Mouse (Mus musculus) heart, embryonic 13.5 days (tissue): ENCODE measurements at regions not wholly inside any gene's neighbourhood (a gene's known extent, or its start where the extent isn't known, plus 50 kb on each side); places are given as distances from the start of the nearest gene placed in this dataset.

Source experiments
- ATAC-seq: fragments of 200-750 bp; cut with Nextera tagmentation; 2 replicates; pipeline ENCODE4 v1.8.0; 2017; ENCODE audit warnings: moderate TSS enrichment; ENCODE audit not compliant: insufficient number of reproducible peaks, low FRiP score, low TSS enrichment; ENCODE audit errors: extremely low read depth
- H3K27ac ChIP-seq: fragments of 300-500 bp; sonication (generic); replicated peaks from 2 replicates; pipeline ENCODE4 v1.5.1; 2015; ENCODE audit warnings: moderate library complexity, mild to moderate bottlenecking, inconsistent platforms
- H3K27me3 ChIP-seq: fragments of 300-500 bp; sonication (generic); replicated peaks from 2 replicates; pipeline ENCODE4 v1.6.1; 2015; ENCODE audit warnings: mild to moderate bottlenecking, inconsistent platforms
- H3K36me3 ChIP-seq: fragments of 300-500 bp; sonication (generic); 2 replicates; pipeline ENCODE4 v1.6.1; 2015; ENCODE audit warnings: mild to moderate bottlenecking, inconsistent platforms
- H3K4me1 ChIP-seq: fragments of 300-500 bp; sonication (generic); 2 replicates; pipeline ENCODE4 v1.6.1; 2015; ENCODE audit warnings: inconsistent platforms
- H3K4me2 ChIP-seq: fragments of 300-500 bp; sonication (generic); 2 replicates; pipeline ENCODE4 v1.6.1; 2015; ENCODE audit warnings: inconsistent platforms, mild to moderate bottlenecking, moderate library complexity
- H3K4me3 ChIP-seq: fragments of 300-500 bp; sonication (generic); 2 replicates; pipeline ENCODE4 v1.5.1; 2015; ENCODE audit warnings: moderate library complexity, mild to moderate bottlenecking, inconsistent platforms
- H3K9ac ChIP-seq: fragments of 300-500 bp; sonication (generic); 2 replicates; pipeline ENCODE4 v1.6.1; 2015; ENCODE audit warnings: inconsistent platforms, mild to moderate bottlenecking, moderate library complexity
- H3K9me3 ChIP-seq: fragments of 300-500 bp; sonication (generic); 2 replicates; pipeline ENCODE4 v1.6.1; 2016; ENCODE audit warnings: inconsistent platforms
- WGBS: fragments of 180-500 bp; shearing (Covaris S2); methylation state at CpG from one replicate; pipeline ENCODE4 v1.1.7; 2015; ENCODE audit warnings: mixed read lengths; 5-methylcytosine and 5-hydroxymethylcytosine counted together

DNA sequence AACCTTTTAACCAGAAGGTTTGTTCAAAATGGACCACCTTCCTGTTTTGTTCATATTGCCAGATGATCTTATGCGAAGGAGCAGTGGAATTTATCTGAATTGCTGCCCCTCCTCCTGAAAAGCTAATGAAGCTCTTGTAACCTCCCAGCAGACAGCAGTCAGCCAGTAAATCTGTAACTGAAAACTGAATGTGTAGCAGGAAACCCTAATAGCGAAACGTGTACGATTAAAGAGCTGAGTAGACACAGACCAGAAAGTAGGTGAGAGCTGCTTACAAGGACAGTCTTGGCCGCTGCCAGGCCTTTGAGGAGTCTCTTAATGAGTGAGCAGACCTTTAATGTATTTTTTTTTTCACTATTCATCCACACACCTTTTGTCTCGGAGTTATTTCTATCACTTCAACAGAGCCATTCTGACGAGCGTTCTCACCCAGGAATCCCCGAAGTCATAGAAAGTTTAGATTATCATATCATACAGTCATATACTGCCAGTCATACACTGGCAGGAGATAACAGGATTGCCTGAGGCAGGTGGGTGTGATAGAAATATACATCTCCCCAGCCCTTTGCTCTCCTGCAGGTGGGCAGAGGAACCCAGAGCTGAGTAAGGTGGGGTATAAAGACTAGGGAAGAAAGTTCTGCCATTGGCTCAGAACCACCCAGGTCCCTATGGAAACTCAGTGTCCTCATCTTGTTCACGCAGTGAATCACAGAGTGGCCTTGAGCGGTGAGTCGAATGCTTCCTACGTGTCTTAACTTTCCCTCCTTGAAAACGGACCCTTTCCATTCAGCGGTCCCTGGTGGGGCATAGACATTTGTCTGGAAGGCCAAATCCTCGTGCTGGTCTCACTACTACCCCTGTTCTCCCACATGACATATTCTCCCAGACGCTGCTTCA is 72.4 kb upstream of the Prep start:
- no peak overlapping the region for H3K9ac ChIP-seq
- H3K27me3 ChIP-seq, result 0 out of 2 replicates have a peak, but pooled peaks cover 4% of the 10 kb centered on the region
- ATAC-seq, result no peak
- H3K4me2 ChIP-seq, result no peak overlapping the region
- no peaks in the 10 kb centered on the region for H3K9me3 ChIP-seq
- no peak overlapping the region for H3K27ac ChIP-seq
- H3K36me3 ChIP-seq, result no peaks in the 10 kb centered on the region
- 78% methylated on average over 17 of the region's 17 CpGs for WGBS
- no peak overlapping the region for H3K4me3 ChIP-seq
- peaks cover 12% of the 10 kb centered on the region for H3K4me1 ChIP-seq

DNA sequence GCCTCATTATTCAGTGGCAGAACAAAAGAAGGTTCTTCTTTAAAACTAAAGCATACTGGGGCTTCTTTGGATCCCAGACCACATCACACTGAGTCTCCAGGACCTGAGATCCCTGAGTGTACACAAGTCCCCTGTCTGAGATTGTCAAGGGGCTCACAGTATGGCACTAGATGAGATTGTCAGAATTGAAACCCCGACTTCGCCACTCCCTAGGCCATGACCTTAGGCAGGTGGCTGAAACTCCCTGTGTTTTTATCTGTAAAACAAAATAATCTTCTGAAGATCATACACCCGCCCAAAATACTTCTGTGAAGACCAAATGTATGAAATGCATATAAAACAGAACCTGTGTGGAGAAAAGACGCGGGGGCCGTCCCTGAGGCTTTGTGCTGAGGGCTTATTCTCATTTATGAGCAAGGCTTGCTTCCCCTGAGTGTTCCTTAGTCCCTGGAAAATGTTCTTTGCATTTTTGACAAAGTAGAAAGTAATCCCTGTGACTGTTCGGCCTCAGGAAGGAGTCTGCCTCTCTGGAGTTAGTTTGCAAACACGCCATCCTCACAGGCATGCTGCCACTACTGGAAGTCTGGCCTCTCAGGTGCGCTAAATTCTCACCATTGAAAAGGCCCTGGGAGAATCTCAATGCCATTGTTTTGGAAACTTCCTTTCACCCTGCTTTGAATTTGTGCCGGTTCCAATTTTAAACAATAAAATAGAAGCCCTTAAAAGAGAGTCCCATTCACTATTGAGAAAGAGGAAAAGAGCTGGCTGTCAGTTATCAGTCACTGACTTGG is 73.3 kb upstream of the Prep start:
- 72% methylated on average over 10 of the region's 10 CpGs for WGBS
- H3K4me3 ChIP-seq, result no peak overlapping the region
- H3K27me3 ChIP-seq, result no peaks in the 10 kb centered on the region
- no peaks in the 10 kb centered on the region for H3K36me3 ChIP-seq
- ATAC-seq, result no peak
- H3K4me1 ChIP-seq, result peaks cover 12% of the 10 kb centered on the region
- no peak overlapping the region for H3K9ac ChIP-seq
- no peak overlapping the region for H3K27ac ChIP-seq
- H3K4me2 ChIP-seq, result no peak overlapping the region
- no peaks in the 10 kb centered on the region for H3K9me3 ChIP-seq

DNA sequence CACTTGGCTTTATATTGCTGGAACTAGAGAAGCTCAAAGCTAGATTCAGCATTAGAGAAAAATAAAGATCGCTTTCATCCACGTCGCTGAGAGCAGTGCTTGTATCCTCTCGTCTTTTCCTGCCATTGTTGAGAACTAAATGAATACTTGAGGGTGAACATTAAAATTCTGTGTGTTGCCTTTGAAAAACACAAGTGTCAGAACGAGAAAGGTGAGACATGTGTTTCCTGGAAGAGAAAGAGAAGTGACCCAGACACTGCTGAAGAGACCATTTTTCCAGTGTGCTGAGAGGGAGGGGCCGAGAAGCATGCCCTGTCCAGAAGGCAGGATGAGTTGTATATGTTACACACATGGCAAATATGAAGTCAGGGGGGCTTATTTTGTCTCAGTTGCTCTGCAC is 77.5 kb upstream of the Prep start:
- 66% methylated on average over 6 of the region's 6 CpGs for WGBS

DNA sequence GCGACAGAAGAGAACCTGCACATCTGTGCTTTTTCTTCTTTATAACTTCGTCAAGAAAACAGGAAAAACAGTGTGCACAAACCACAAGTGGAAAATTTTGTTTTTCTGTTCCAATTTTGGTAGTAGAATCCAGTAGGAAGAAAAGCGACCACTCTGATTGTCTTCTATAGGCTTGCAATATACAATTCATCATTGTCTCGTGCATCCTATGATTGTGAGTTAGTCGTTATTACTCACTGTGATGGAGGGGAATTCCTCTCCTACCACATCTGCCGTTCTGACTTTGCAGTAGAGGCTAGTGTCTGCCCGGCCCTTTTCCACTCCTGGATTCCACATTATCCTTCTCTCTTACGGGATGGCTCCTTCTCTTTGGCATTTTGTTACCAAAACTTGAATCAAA is 78.2 kb upstream of the Prep start:
- no peak overlapping the region for H3K4me2 ChIP-seq
- H3K4me3 ChIP-seq, result no peak overlapping the region
- H3K9ac ChIP-seq, result no peak overlapping the region
- no peaks in the 10 kb centered on the region for H3K9me3 ChIP-seq
- WGBS, result 72% methylated on average over 8 of the region's 8 CpGs
- H3K27ac ChIP-seq, result no peak overlapping the region
- H3K36me3 ChIP-seq, result no peaks in the 10 kb centered on the region
- no peak for ATAC-seq
- H3K4me1 ChIP-seq, result peaks cover 5% of the 10 kb centered on the region
- H3K27me3 ChIP-seq, result peaks cover 10% of the 10 kb centered on the region; the same call in 1 of the 2 replicates

More for the DNA sequence above, 77.5 kb upstream of the Prep start:
- Histone ChIP-seq H3K9me3 (no peaks in the 10 kb centered on the region), H3K27ac (no peak overlapping the region), H3K27me3 (peaks cover 10% of the 10 kb centered on the region; the same call in 1 of the 2 replicates), H3K36me3 (no peaks in the 10 kb centered on the region), H3K4me3 (no peak overlapping the region), H3K4me2 (no peak overlapping the region), H3K9ac (no peak overlapping the region), H3K4me1 (peaks cover 5% of the 10 kb centered on the region)
- ATAC-seq, result no peak

DNA sequence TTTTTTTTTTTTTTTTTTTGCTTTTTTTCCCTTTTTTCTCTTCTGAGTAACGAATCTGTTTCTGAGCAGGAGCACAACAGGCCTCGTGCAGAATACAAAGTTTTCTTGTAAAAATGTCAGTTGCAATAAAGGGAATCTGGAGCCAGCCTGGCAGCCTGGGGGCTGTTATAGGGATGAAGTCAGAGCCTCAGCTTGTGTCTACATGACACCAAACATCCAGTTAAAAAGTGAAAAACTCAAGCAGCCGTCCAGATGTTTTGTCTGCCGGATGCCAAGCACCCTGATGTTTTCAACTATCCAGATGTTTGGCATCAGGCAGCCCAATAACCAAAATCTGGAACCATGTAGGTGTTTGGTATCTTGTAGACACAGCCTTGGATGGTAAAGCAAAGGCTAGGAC is 79.4 kb upstream of the Prep start:
- H3K9me3 ChIP-seq, result no peaks in the 10 kb centered on the region
- peaks cover 5% of the 10 kb centered on the region for H3K4me1 ChIP-seq
- H3K36me3 ChIP-seq, result no peaks in the 10 kb centered on the region
- no peak overlapping the region for H3K9ac ChIP-seq
- peaks cover 10% of the 10 kb centered on the region; the same call in 1 of the 2 replicates for H3K27me3 ChIP-seq
- WGBS, result 59% methylated on average over 4 of the region's 4 CpGs
- no peak for ATAC-seq
- no peak overlapping the region for H3K4me2 ChIP-seq
- H3K27ac ChIP-seq, result no peak overlapping the region
- H3K4me3 ChIP-seq, result no peak overlapping the region

DNA sequence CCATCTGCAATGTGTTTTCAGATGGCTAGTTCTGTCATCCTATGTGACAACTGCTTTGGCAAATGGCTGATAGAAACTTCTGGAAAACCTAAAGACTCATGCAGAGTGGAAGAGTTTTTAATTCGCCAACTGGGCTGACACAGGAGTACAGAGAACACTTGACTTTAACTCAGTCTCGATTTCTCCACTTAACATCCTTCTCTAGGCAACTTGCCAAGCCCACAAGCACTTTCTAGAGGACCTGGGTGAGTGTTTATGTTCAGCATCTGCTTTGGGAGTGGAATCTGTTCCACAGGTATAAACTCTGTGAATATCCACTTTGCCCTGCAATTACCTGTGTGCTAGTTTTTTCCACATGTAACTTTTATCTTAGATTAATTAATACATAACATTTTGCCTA is 85.1 kb upstream of the Prep start:
- H3K27ac ChIP-seq, result no peak overlapping the region
- ATAC-seq, result no peak
- peaks cover under 1% of the 10 kb centered on the region; the same call in 1 of the 2 replicates for H3K4me1 ChIP-seq
- peaks cover 10% of the 10 kb centered on the region; the same call in 1 of the 2 replicates for H3K27me3 ChIP-seq
- H3K9ac ChIP-seq, result no peak overlapping the region
- no peaks in the 10 kb centered on the region for H3K36me3 ChIP-seq
- H3K9me3 ChIP-seq, result no peaks in the 10 kb centered on the region
- WGBS, result 40% methylated on average over 2 of the region's 2 CpGs
- H3K4me2 ChIP-seq, result no peak overlapping the region
- no peak overlapping the region for H3K4me3 ChIP-seq

DNA sequence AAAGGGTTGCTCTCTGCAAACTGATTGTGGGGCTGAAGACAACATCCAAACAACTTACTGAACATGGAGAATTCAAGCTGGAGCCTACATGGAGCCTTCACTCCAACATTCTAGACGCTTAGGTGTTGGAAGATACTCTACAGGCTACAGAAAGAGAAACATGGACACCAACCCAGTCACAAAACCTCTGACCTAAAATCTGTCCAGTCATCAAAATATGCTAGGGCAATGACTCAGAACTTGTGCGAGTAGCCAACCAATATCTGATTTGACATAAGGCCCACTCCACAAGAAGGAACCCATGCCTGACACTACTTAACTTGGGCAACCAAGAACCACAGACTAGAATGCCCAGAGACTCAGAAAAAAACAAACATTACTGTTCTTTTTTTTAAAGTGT is 90.2 kb upstream of the Prep start:
- Histone ChIP-seq H3K27ac (no peak overlapping the region), H3K4me2 (no peak overlapping the region), H3K9ac (no peak overlapping the region), H3K4me3 (no peak overlapping the region), H3K36me3 (no peaks in the 10 kb centered on the region), H3K4me1 (no peaks in the 10 kb centered on the region), H3K9me3 (no peaks in the 10 kb centered on the region), H3K27me3 (no peaks in the 10 kb centered on the region)
- 80% methylated on average over 2 of the region's 2 CpGs for WGBS
- ATAC-seq, result no peak

DNA sequence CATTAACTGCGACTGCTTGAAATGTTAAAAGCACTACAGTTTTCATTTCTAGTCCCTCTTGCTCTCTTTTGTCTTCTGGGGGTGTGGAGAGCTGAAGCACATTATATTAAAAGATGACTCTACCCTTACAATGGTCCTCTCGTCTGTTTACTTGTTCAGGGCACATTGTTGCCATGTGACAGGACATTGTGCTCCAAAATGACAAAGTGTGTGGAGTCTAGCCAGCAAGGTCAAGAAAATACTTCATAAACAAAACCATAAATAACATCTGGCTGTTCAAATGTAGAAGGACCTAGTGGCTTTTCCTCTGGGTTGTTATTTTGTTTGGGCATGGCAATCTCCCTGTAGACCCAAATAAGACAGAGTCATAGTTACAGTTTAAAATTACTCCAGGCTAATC is 95.1 kb upstream of the Prep start:
- Histone ChIP-seq H3K9ac (no peak overlapping the region), H3K9me3 (no peaks in the 10 kb centered on the region), H3K4me3 (no peak overlapping the region), H3K27me3 (no peaks in the 10 kb centered on the region), H3K4me2 (no peak overlapping the region), H3K27ac (no peak overlapping the region), H3K4me1 (no peaks in the 10 kb centered on the region), H3K36me3 (no peaks in the 10 kb centered on the region)
- ATAC-seq, result no peak
- 64% methylated on average over 2 of the region's 2 CpGs for WGBS

DNA sequence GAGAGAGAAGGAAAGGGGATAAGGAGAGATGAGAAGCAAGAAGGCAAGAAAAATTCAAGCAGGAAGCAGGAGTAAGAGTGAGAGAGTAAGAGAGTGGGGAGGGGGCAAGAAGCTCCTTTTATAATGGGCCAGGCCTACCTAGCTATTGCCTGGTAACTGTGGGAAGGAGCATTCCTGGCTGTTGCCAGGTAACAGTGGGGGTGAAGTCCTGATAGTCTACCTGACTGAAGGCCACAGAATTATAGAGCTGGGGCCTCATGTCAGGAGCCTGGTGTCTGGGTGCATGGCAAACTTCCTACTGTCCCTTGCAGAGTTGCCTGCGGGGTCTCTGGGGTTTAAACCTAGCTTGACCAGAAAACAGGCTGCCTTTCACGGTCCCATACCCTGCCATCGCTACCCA is 107.0 kb upstream of the Prep start:
- no peaks in the 10 kb centered on the region for H3K36me3 ChIP-seq
- ATAC-seq, result no peak
- no peak overlapping the region for H3K4me3 ChIP-seq
- no peaks in the 10 kb centered on the region for H3K9me3 ChIP-seq
- no peak overlapping the region for H3K9ac ChIP-seq
- H3K27me3 ChIP-seq, result no peaks in the 10 kb centered on the region
- H3K27ac ChIP-seq, result no peak overlapping the region
- no peak overlapping the region for H3K4me2 ChIP-seq
- H3K4me1 ChIP-seq, result no peaks in the 10 kb centered on the region
- 64% methylated on average over 3 of the region's 3 CpGs for WGBS

DNA sequence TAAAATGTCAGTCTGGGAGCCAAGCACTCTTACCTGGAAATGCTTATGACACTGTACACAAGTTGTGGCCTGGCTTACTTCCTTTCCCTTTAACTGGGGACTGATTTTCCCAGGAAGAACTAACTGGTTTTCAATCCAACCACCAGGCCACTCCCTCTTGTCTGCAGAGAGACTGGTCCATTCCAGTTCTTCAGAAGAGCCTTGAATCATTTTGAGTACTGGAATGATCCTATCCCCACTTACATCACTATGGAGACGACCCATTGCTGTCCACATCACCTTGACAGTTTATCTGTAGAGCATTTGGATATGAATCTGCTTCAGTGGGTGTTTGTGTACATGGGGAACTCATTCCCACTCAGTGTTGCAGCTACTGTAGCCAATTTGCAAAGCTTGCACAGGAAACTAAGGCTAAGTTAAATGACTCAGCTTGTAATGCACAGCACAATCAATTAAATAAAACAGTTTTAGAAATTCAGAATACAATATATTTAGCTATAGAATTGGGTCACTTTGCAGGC is 121.7 kb upstream of the Prep start:
- ATAC-seq, result no peak
- 42% methylated on average over 1 of the region's 1 CpGs for WGBS
- no peak overlapping the region for H3K4me2 ChIP-seq
- H3K4me3 ChIP-seq, result no peak overlapping the region
- H3K27me3 ChIP-seq, result no peaks in the 10 kb centered on the region
- H3K27ac ChIP-seq, result no peak overlapping the region
- no peaks in the 10 kb centered on the region for H3K9me3 ChIP-seq
- no peaks in the 10 kb centered on the region for H3K4me1 ChIP-seq
- H3K36me3 ChIP-seq, result no peaks in the 10 kb centered on the region
- H3K9ac ChIP-seq, result no peak overlapping the region

DNA sequence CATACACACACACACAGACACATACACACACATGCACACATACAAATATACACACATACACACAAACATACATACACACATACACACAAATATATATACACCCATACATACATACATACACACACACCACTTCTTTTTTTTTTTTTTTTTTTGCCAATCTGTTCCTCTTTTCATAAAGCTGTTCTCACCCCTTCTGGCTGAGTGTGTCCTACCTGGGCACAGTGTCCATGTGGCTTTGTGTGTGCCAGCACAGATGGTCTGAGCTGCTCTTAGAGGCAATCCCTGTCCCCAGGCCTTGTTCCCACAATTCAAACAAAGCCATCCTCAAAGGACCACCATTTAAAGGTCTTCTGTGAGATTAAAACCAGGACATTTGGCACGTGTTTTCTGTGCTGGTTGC is 127.6 kb upstream of the Prep start:
- WGBS, result 58% methylated on average over 1 of the region's 1 CpGs
- H3K4me3 ChIP-seq, result no peak overlapping the region
- peaks cover 5% of the 10 kb centered on the region; the same call in 1 of the 2 replicates for H3K4me1 ChIP-seq
- no peak overlapping the region for H3K9ac ChIP-seq
- peaks cover 3% of the 10 kb centered on the region for H3K27me3 ChIP-seq
- no peak for ATAC-seq
- H3K27ac ChIP-seq, result no peak overlapping the region
- H3K4me2 ChIP-seq, result no peak overlapping the region
- H3K36me3 ChIP-seq, result no peaks in the 10 kb centered on the region
- no peaks in the 10 kb centered on the region for H3K9me3 ChIP-seq
